Mouse (Mus musculus) left cerebral cortex, postnatal 36 days (tissue): Measurements from ENCODE around the gene Nsg2. TPM values are rescaled to one million over a fixed set of nuclear protein-coding genes. Genes with fewer than 3 reads are reported as not detected.
"Not testable (repeated sequence)": the region's sequence is repeated elsewhere in the genome, so short reads cannot be mapped to it uniquely, and the experiment has no call there.

Experiments used
- DNase-seq, 2 experiments: peaks; one replicate each; pipeline ENCODE4 v3.0.0; 2021 to 2022; ENCODE audit warnings: low spot score in 2 of 2, mixed read lengths in 1 of 2
- intact Hi-C: fragments of 180-260 bp; cut with DNase I; formaldehyde crosslinking; loops from one replicate; pipeline ENCODE4 v1.15.1; 2025
- total RNA-seq, 2 experiments: library from RNA; stranded (reverse); gene quantifications; 2 replicates each; pipeline ENCODE4 v1.2.3; 2021

Nsg2 gene
- total RNA-seq: 100 to 1,000 TPM; 603 to 618 TPM

DNA sequence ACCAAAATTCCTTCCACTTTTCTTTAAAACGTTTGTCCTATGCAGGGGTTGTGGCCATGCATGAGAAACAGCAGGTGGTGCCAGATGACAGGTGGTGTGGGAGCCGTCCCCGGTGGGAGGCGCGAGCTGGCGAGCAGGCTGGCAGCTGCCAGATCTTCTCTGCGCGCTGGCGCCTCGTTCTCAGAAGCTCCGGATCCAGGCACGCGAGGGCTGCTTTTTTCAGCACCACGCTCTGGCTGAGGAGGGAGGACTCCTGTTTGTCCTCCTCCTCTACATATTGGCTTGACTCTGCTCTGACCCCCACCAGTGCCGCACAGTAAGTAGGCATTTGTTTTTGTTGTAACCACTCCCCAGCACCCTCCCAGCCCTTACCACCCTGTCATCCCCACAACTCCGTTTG lies at the start of gene Nsg2:
Gene Nsg2, plus strand, starts transcription at position 183 of the 400 bp plus-strand sequence.
- intact Hi-C loops: loop anchor here (1.0 to 5.0 kb wide), 3 partner anchors 62 to 162 kb away; no protein-coding TSS in a partner anchor
- DNase-seq: peak; percentile 90 to 93

DNA sequence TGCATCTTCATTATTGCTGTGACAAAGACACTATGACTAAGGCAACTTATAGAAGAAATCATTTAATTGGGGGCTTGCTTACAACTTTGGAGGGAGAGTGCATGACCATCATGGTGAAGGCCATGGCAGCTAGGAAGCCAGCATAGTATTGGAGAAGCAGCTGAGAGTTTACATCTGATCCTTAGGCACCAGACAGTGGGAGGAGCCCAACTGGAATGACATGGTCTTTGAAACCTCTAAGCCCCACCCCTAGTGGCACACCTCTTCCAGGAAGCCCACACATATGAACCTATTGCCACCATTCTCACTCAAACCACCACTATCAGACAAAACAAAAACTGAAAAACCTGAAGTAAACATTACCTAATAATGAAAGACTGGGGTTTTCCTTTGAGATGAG lies 40.2 kb upstream of the Nsg2 start:
- intact Hi-C loops: no loop called here
- DNase-seq: no peak

DNA sequence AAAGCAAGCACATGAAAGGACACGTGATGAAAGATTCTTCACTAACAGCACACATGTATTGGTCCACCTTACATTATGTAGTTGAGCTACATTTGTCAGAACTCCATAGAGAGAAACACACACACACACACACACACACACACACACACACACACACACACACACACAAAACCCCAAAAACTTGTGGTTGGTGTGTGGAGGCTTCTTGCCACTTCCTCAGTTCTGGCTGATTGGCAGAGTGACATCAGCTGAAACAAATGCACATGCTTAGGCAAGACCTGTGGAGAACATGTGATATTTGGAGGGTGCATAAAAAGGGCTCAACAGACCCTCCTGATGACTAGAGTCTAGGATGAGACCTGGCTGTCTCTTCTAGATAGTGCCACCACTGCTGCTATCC lies 36.3 kb upstream of the Nsg2 start:
- intact Hi-C loops: no loop called here
- no peak for DNase-seq

DNA sequence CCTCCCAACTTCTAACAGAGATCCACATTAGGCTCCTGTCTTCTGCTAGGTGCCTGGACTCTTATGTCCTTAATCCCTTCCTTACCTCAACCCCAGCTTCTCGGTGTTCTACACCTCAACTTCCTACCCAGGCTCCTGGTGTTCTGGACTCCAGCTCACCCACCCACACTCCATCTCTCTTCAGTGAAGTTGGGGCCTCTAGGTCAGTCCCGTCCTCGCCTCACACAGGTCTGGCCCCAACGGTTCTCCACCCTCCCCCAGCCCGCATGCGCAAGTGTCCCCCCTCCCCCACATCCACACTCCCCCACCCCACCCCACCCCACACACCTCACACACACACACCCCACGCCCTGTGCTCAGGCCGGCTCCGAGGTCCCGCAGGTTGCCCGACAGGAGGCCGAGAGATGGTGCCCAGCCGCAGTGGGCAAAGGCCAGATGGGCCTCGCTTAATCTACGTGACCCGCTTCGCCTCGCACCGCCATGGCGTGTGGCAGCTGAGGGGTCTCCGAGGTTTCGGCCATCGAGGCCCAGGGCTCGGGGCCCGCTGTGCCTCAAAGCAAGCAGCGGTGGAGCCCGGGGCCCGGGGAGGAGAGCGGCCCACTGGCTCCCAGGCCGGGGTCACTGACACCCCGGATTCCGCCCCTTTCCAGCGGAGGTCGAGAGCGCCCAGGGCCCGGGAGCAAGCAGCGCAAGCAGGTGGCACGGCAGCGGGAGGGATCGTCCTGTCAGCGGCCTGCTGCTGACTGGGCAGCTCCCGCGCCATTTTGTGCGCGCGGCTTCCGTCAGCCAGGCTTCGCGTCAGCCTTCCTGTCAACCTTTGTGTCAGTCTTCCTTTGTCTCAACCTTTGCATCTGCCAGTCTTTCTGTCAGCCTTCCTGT lies 34.8 kb upstream of the Nsg2 start, which contains the start of gene 4930524B15Rik:
Gene 4930524B15Rik, plus strand, starts transcription at position 337 of the 879 bp plus-strand sequence.
- peak in 1 of 2 experiments; percentile 11 for DNase-seq
- intact Hi-C loops: no loop called here

DNA sequence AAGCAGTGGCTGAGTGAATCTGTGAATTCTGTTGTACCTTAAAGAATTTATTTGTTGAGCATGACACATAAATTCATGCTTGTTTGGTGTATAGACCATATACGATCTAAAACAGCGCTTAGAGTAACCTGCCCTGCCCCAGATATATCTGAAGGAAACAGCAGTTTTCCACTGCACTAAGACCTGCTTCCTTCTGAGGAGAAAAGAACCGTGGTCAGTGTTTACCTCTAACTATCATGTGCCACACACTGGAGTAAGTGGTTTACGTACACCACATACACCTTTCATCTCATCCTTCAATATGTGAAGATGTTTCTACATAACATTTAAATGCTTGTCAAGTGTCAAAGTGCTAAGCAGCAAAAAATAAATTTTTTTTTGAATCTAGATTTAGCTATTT lies 26.1 kb upstream of the Nsg2 start:
- intact Hi-C loops: no loop called here
- DNase-seq: no peak

DNA sequence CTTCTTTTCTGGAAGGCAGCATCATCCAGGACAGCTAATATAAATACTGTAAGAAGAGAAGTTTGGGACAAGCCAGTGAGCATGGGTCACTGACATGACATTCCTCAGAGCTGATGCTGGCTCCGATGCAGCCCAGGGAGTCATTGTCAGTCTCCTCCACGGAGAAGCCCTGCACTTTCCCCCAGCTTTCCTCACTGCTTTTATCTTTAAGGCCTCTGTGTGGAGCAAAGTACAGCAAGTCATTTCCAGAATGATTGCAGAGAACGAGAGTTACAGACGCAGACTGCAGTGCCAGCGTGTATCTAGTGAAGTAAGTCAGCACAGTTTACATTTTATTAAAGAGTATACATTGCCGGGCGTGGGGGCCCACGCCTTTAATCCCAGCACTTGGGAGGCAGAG lies 25.4 kb upstream of the Nsg2 start:
- DNase-seq: no peak
- intact Hi-C loops: no loop called here

DNA sequence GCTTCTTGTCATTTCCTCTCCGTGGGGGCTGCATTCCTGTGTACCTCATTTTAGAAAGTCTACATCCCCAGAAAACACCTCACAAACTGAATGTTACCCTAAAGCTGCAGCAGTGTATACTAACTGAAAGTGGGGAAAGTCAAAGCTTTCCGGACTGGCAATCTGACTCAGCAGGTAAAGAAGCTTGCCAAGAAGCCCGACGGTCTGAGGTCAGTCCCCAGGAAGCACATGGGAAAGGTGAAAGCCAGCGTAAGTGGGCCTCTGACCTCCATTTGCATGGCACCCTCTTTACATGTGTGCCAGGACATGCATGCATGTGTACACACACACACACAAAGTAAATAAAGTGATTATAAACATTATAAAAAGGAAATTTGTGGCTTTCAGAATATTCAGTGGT lies 24.6 kb upstream of the Nsg2 start:
- intact Hi-C loops: no loop called here
- DNase-seq: no peak

DNA sequence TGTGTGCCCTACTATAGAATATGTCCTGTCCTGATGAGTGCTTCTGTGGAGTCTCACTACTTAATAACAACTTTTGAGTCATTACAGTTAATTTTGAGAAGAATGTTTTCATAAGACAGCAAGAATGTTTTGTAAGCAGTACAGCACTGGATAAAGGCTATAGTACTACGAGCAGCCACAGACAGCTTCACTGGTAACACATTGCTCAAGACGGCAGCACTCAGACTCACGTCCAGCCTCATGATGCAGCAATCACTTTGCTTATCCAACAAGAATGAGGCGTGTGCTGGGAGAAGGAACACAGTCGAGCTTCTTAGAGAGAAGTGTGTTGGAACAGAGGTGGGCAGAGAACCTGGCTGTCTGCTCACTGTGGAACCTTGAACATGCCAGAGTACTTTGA lies 24.1 kb upstream of the Nsg2 start:
- intact Hi-C loops: no loop called here
- no peak for DNase-seq

DNA sequence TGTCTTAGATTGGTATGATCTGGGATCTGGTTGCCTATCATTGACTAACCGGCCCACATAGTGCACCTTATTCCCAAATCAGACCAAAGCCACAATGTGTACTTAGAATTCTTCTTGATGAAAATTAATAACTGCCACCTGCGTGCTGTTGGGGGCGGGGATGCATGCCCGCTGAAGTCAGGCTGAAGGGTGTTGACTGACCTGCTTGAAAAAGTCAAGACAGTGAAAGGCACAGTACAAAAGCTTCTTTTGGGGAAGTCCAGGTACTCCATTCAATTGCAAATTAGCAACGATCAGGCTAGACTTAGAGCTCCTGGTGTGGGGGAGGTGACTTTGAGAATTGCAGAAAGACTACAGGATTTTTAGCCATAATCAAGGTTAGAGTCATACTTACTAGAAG lies 20.2 kb upstream of the Nsg2 start:
- intact Hi-C loops, DNase-seq: not testable (repeated sequence)

DNA sequence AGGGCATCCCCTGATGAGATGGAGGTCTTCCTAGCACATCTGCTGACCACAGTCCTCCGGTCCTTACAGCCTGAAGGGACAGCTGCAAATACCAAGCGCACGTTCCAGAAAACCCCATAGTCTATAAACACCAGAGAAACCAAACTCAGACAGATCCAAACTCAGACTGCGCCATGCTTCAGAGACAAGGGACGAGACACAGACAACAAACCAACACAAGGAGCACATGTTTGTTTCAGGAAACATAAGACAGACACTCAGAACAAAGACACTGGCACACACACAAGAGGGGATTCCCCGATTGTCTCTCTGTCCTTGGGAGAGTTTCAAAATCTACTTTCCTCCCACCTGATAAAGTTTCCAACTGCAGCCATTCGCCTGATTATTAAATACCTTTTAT lies 18.4 kb upstream of the Nsg2 start:
- intact Hi-C loops: no loop called here
- DNase-seq: no peak

DNA sequence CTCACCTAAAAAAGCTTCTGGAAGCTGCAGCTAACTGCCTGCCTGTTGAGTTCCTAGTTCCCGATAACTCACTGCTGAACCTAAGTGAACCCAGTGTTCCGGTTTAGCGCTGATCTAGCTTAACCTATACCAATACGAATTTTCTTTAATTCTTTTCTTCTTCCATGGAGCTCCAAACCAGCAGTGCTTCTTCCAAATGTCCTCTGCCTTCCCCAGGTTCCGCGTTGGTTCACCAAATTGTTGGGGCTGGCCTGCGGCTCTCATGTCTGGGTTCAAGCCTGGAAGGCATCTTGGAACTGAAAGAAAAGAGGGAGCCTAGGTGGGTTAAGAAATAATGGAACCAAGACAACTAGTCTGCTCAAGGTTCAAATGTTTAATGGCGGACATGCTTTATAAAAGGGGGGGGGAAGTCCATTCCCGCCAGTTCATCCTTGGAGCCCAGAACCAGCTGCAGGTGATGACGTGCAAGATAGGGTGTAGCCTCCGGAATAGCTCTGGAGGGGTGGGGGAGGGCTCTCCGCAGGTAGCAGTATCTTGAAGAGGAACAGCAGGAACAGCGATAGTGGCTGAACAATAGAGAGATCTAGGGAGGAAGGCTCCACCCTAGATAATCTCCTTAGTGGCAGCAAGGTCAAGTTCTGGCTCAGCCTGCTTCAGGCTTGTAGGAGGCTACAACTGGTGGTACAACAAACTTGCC lies 17.9 kb upstream of the Nsg2 start:
- DNase-seq, intact Hi-C loops: not testable (repeated sequence)

DNA sequence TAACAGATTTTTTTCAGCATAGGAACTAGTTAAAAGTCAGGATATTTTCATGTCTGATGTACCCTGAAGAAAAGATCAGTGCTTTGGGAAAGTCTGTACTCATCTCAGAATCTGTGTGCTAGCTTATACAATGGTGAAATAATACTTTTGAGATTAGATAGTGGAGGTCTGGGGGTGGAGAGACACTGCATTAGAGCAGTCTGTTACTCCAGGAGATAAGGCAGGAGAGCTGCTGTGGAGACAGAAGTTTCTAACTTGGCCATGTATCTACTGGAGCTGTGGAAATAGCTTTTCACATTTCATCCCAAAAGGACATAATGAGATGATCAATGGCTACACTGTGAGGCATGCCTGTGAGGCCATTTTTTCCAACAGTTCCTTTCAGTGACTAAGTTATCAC lies 17.0 kb upstream of the Nsg2 start:
- no peak for DNase-seq
- intact Hi-C loops: no loop called here

DNA sequence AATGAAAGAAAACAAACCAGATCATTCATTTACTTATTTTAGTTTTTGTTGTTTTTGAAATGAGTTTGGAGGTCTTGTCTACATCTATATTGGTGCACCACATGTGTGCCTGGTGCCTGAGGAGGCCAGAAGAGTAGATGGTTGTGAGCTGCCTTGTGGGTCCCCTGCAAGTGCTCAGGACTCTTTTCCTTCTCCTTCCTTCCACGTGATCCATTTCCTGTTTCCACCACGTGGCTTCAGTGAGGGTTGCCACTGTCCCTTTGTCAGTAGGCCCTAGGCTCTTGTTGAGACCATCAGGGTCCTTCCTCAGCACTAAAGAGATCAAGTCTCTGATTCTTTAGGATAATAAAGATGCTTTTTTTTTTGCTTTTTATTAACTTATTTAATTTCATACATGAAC lies 15.5 kb upstream of the Nsg2 start:
- DNase-seq: no peak
- intact Hi-C loops: no loop called here

DNA sequence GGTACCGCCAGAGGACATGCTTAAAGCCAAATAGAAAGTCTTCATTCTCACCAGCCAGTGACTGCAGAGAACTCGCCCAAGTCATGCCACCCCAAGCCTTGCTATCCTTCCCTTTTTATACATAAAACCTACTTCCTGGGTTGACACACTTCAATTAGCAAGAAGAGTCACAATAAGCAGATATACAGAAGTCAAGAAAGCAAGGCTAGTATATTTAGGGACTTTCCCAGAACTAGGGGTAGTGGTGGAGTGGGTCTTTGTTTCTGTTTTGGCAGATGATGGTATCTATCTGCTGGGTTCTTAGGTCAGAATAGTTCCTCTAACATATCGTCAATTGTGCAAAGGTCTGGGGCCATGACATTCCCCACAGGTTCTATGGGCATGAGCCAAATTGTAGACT lies 7.7 kb upstream of the Nsg2 start:
- intact Hi-C loops: no loop called here
- no peak for DNase-seq

DNA sequence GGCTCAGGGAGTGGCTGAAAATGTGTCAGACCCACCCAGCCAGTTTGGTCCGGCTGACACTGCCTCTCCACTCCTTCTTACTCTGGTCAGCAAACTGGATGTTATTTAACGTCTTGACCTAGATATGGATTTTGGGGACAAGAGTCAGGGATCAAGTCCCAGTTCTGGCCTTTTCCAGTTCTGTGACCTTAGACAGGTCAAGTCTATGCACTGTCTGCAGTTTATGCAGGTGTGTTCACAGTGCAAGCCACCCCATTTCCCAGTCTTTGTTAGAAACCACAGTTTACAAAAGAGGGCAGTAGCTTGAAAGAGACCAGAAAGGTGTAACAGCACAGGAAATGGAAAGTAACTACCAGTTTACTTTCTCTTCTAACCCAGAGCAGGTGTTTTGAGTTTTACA lies 547 bp upstream of the Nsg2 start:
- DNase-seq: no peak
- intact Hi-C loops: loop anchor here (1.0 to 5.0 kb wide), 3 partner anchors 63 to 163 kb away; no protein-coding TSS in a partner anchor

DNA sequence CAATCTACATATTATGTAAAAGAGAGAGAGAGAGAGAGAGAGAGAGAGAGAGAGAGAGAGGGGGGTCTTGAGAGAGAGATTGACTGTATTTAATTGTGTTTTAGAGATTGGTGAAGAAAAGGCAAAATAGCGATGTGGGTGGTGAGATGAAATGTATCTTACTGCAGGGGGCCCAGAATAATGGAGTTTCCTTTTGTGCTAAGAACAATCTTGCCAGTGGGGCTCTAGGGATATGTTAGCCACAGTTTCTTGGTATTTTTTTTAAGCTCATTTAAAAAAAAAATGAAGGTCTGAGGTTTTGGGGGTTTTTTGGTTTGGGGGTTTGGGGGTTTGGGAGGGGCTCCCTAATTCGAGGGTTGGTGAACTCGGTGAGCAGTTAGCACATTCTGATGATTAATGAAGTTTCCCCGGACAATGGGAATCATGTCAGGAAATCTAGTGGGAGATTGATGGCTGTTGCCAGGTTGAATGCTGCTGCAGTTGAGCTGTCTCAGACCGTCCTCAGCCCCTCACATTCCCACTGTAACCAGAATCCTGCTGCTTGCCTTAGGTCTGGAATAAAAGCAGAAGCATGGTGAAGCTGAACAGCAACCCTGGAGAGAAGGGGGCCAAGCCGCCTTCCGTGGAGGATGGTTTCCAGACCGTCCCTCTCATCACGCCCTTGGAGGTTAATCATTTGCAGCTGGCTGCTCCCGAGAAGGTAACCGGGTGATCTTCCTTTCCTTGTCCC lies 1.1 kb downstream of the Nsg2 start:
- intact Hi-C loops: loop anchor here (5.0 kb wide), 2 partner anchors 61 to 116 kb away; no protein-coding TSS in a partner anchor
- DNase-seq: no peak

DNA sequence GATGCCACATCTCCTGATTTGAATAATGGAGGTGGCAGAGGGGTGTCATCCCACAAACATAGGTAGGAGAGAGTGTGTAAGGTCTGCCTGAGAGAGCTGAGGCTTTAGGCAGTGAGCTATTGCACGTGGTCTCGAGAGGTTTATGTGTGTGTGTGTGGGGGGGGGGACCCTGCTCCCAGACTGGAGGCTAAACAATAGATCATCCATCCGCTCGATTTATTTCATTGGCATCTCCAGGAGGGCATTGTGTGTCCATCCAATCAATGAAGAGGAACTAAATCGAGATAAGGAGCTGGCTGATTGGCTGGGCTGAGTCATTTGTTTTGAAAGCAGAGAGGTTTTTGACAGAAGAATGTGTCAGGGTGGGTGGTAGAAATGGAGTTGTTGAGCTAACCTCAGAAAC lies 2.4 kb downstream of the Nsg2 start:
- DNase-seq: no peak

DNA sequence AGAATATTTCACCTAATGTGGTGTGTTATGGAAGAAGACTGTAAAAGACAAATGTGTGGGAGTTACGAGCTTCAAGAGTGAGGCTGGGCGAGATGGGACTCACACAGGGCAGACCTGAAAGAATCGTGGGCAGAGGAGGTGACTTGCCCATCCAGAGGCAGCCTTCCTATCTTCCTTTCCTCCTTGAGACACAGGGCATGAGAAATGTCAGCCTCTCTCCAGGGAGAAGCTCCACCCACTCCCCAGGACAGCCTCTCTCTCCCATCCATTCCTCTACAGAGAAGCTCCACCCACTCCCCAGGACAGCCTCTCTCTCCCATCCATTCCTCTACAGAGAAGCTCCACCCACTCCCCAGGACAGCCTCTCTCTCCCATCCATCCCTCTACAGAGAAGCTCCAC lies 7.8 kb downstream of the Nsg2 start:
- DNase-seq, intact Hi-C loops: not testable (repeated sequence)

More for the DNA sequence above, 2.4 kb downstream of the Nsg2 start:
- intact Hi-C loops: loop anchor here (5.0 kb wide), 2 partner anchors 60 to 115 kb away; no protein-coding TSS in a partner anchor

DNA sequence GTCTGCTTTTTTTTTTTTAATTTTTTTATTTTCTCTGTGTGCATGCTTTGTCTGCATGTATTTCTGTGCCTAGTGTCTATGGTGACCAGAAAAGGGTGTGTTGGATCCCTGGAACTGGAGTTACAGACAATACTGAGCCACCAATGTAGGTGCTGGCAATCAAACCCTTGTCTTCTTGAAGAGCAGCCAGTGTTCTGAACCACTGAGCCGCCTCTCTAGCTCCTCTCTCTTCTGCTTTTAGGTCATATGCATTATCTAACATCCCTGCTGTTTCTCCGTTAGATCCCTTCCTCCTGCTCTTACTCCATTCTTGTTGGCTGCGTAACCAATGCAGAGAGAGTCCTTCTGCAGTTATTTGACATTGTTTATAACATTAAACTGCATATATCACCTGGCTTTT lies 8.6 kb downstream of the Nsg2 start:
- no peak for DNase-seq
- intact Hi-C loops: no loop called here
